Mouse (Mus musculus): ENCODE results near the gene Zmiz1. TPM values are rescaled to one million over a fixed set of nuclear protein-coding genes. Genes with fewer than 3 reads are reported as not detected.
A peak's percentile ranks its signal among the peaks of the same experiment; 100 is the strongest.

Zmiz1 gene
- polyA plus RNA-seq, 1 experiment = 34.5 TPM

GRCm38 (mm10) chr14:25414115-25414514 lies 44.9 kb upstream of the Zmiz1 start:
- no peak overlapping the region for H3K4me3 ChIP-seq
- H3K4me2 ChIP-seq (ENCODE audit: low read depth) = no peak overlapping the region
- H3K27me3 ChIP-seq (ENCODE audit: control insufficient read depth, insufficient read depth, insufficient read length) = no peaks in the 10 kb centered on the region
- no peaks in the 10 kb centered on the region for H3K36me3 ChIP-seq (ENCODE audit: control insufficient read depth, insufficient read depth)
- H3ac ChIP-seq (ENCODE audit: control insufficient read depth, insufficient read length) = no peak overlapping the region
- no peak for TF ChIP-seq TCF3 (IDR thresholded peaks at IDR 0.05; ENCODE audit: insufficient read length, low read depth)
- TF ChIP-seq SRF (IDR thresholded peaks at IDR 0.05; ENCODE audit: control insufficient read depth, insufficient read length, low read depth) = no peak
- TF ChIP-seq POLR2A (IDR thresholded peaks at IDR 0.05; ENCODE audit: insufficient read length, low read depth) = no peak
- no peak for TF ChIP-seq MYOG (IDR thresholded peaks at IDR 0.05; ENCODE audit: control insufficient read depth in 1 of 3, insufficient read depth in 1 of 3, insufficient read length in 2 of 3, low read depth in 2 of 3)
- no peak for TF ChIP-seq MAX (IDR thresholded peaks at IDR 0.05; ENCODE audit: low read depth)
- TF ChIP-seq CEBPB (IDR thresholded peaks at IDR 0.05; ENCODE audit: insufficient read depth, poor library complexity, severe bottlenecking) = no peak
- no peak for TF ChIP-seq USF1 (IDR thresholded peaks at IDR 0.05; ENCODE audit: low read depth)
- TF ChIP-seq POLR2AphosphoS2 (IDR thresholded peaks at IDR 0.05; ENCODE audit: insufficient read length, low read depth) = no peak
- no peak for TF ChIP-seq E2F4 (IDR thresholded peaks at IDR 0.05; ENCODE audit: insufficient read depth)
- TF ChIP-seq REST (IDR thresholded peaks at IDR 0.05; ENCODE audit: insufficient read depth, insufficient read length) = no peak
- no peak for TF ChIP-seq TCF12 (IDR thresholded peaks at IDR 0.05; ENCODE audit: insufficient read depth, poor library complexity, severe bottlenecking)
- TF ChIP-seq MYOD1 (IDR thresholded peaks at IDR 0.05; ENCODE audit: control insufficient read depth in 1 of 3, insufficient read length in 2 of 3, low read depth in 2 of 3) = no peak
- no peaks in the 10 kb centered on the region for H3K79me2 ChIP-seq (ENCODE audit: control insufficient read depth, insufficient read depth)

- Histone ChIP-seq H3K79me2 (ENCODE audit: control insufficient read depth, insufficient read depth) (no peaks in the 10 kb centered on the region), H3K4me3 (no peak overlapping the region), H3K27me3 (ENCODE audit: control insufficient read depth, insufficient read depth, insufficient read length) (no peaks in the 10 kb centered on the region), H3ac (ENCODE audit: control insufficient read depth, insufficient read length) (no peak overlapping the region), H3K4me2 (ENCODE audit: low read depth) (no peak overlapping the region), H3K36me3 (ENCODE audit: control insufficient read depth, insufficient read depth) (no peaks in the 10 kb centered on the region)
- TF ChIP-seq USF1 (IDR thresholded peaks at IDR 0.05; ENCODE audit: low read depth) (no peak), MYOG (IDR thresholded peaks at IDR 0.05; ENCODE audit: control insufficient read depth in 1 of 3, insufficient read depth in 1 of 3, insufficient read length in 2 of 3, low read depth in 2 of 3) (peak in 2 of 3 experiments; percentile 44 to 68), TCF12 (IDR thresholded peaks at IDR 0.05; ENCODE audit: insufficient read depth, poor library complexity, severe bottlenecking) (no peak), TCF3 (IDR thresholded peaks at IDR 0.05; ENCODE audit: insufficient read length, low read depth) (no peak), E2F4 (IDR thresholded peaks at IDR 0.05; ENCODE audit: insufficient read depth) (no peak), MAX (IDR thresholded peaks at IDR 0.05; ENCODE audit: low read depth) (no peak), MYOD1 (IDR thresholded peaks at IDR 0.05; ENCODE audit: control insufficient read depth in 1 of 3, insufficient read length in 2 of 3, low read depth in 2 of 3) (peak in 2 of 3 experiments; percentile 62 to 68), SRF (IDR thresholded peaks at IDR 0.05; ENCODE audit: control insufficient read depth, insufficient read length, low read depth) (no peak), CEBPB (IDR thresholded peaks at IDR 0.05; ENCODE audit: insufficient read depth, poor library complexity, severe bottlenecking) (no peak), POLR2A (IDR thresholded peaks at IDR 0.05; ENCODE audit: insufficient read length, low read depth) (no peak), REST (IDR thresholded peaks at IDR 0.05; ENCODE audit: insufficient read depth, insufficient read length) (no peak)
Observed at GRCm38 (mm10) chr14:25420001-25420690, 38.8 kb upstream of the Zmiz1 start.

- H3ac ChIP-seq (ENCODE audit: control insufficient read depth, insufficient read length) = no peak overlapping the region
- no peak for TF ChIP-seq CEBPB (IDR thresholded peaks at IDR 0.05; ENCODE audit: insufficient read depth, poor library complexity, severe bottlenecking)
- no peak for TF ChIP-seq MAX (IDR thresholded peaks at IDR 0.05; ENCODE audit: low read depth)
- TF ChIP-seq TCF12 (IDR thresholded peaks at IDR 0.05; ENCODE audit: insufficient read depth, poor library complexity, severe bottlenecking) = no peak
- no peak for TF ChIP-seq SRF (IDR thresholded peaks at IDR 0.05; ENCODE audit: control insufficient read depth, insufficient read length, low read depth)
- no peak for TF ChIP-seq E2F4 (IDR thresholded peaks at IDR 0.05; ENCODE audit: insufficient read depth)
- TF ChIP-seq MYOG (IDR thresholded peaks at IDR 0.05; ENCODE audit: control insufficient read depth in 1 of 3, insufficient read depth in 1 of 3, insufficient read length in 2 of 3, low read depth in 2 of 3) = peak in 2 of 3 experiments; percentile 34 to 75
- TF ChIP-seq REST (IDR thresholded peaks at IDR 0.05; ENCODE audit: insufficient read depth, insufficient read length) = no peak
- TF ChIP-seq USF1 (IDR thresholded peaks at IDR 0.05; ENCODE audit: low read depth) = peak; percentile 53
- no peak for TF ChIP-seq POLR2A (IDR thresholded peaks at IDR 0.05; ENCODE audit: insufficient read length, low read depth)
- TF ChIP-seq MYOD1 (IDR thresholded peaks at IDR 0.05; ENCODE audit: control insufficient read depth in 1 of 3, insufficient read length in 2 of 3, low read depth in 2 of 3) = peak in 2 of 3 experiments; percentile 42 to 70
- TF ChIP-seq TCF3 (IDR thresholded peaks at IDR 0.05; ENCODE audit: insufficient read length, low read depth) = no peak
- no peaks in the 10 kb centered on the region for H3K36me3 ChIP-seq (ENCODE audit: control insufficient read depth, insufficient read depth)
- H3K4me3 ChIP-seq = no peak overlapping the region
- H3K4me2 ChIP-seq (ENCODE audit: low read depth) = peak overlapping the region; percentile 24
- H3K79me2 ChIP-seq (ENCODE audit: control insufficient read depth, insufficient read depth) = no peaks in the 10 kb centered on the region
- H3K27me3 ChIP-seq (ENCODE audit: control insufficient read depth, insufficient read depth, insufficient read length) = peaks cover 3% of the 10 kb centered on the region
Observed at GRCm38 (mm10) chr14:25420987-25421386, 38.0 kb upstream of the Zmiz1 start.

GRCm38 (mm10) chr14:25421596-25422001 lies 37.4 kb upstream of the Zmiz1 start:
- TF ChIP-seq MYOD1 (IDR thresholded peaks at IDR 0.05; ENCODE audit: control insufficient read depth in 1 of 3, insufficient read length in 2 of 3, low read depth in 2 of 3) (peak in 1 of 3 experiments; percentile 44), MYOG (IDR thresholded peaks at IDR 0.05; ENCODE audit: control insufficient read depth in 1 of 3, insufficient read depth in 1 of 3, insufficient read length in 2 of 3, low read depth in 2 of 3) (peak in 2 of 3 experiments; percentile 39 to 54), USF1 (IDR thresholded peaks at IDR 0.05; ENCODE audit: low read depth) (no peak)
- Histone ChIP-seq H3K4me3 (no peak overlapping the region), H3K4me2 (ENCODE audit: low read depth) (peak overlapping the region; percentile 24), H3K36me3 (ENCODE audit: control insufficient read depth, insufficient read depth) (no peaks in the 10 kb centered on the region), H3K79me2 (ENCODE audit: control insufficient read depth, insufficient read depth) (no peaks in the 10 kb centered on the region), H3K27me3 (ENCODE audit: control insufficient read depth, insufficient read depth, insufficient read length) (peaks cover 3% of the 10 kb centered on the region), H3ac (ENCODE audit: control insufficient read depth, insufficient read length) (no peak overlapping the region)
